Mouse (Mus musculus) adrenal gland, postnatal 36 days (tissue): ENCODE data around the gene Rhoc. TPM values are rescaled to one million over a fixed set of nuclear protein-coding genes. Genes with fewer than 3 reads are reported as not detected.
"Not testable (repeated sequence)": the region's sequence is repeated elsewhere in the genome, so short reads cannot be mapped to it uniquely, and the experiment has no call there.

Experiments used
- DNase-seq, 2 experiments: peaks; one replicate each; pipeline ENCODE4 v3.0.0; 2021; ENCODE audit warnings: mixed read lengths in 1 of 2
- total RNA-seq, 2 experiments: library from RNA; stranded (reverse); gene quantifications; 2 replicates each; pipeline ENCODE4 v1.2.3; 2021

Gene Rhoc
- total RNA-seq, 2 experiments from 2014 or later: 107 to 133 TPM

DNA sequence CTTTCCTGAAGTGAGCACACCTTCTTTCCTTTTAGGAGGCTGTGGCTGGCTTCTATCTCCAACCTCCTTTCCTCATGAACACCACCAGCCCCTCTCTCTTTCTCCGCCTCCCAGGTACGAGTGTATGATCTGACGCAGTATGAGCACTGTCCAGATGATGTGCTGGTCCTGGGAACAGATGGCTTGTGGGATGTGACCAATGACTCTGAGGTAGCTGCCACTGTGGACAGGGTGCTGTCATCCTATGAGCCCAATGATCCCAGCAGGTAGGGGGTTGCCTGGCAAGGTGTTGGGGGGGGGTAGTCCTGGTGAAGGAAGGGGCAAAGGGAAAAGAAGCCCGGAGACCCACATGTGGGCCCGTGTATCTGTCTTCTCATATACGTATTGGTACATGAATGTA, 2.9 kb upstream of the Rhoc start:
- DNase-seq: no peak

GRCm38 (mm10) chr3:104788561-104789311, 561 bp downstream of the Rhoc start:
- DNase-seq: peak; percentile 86 to 92

GRCm38 (mm10) chr3:104789312-104789605, 1.1 kb downstream of the Rhoc start:
- DNase-seq: peak; percentile 20 to 26

DNA sequence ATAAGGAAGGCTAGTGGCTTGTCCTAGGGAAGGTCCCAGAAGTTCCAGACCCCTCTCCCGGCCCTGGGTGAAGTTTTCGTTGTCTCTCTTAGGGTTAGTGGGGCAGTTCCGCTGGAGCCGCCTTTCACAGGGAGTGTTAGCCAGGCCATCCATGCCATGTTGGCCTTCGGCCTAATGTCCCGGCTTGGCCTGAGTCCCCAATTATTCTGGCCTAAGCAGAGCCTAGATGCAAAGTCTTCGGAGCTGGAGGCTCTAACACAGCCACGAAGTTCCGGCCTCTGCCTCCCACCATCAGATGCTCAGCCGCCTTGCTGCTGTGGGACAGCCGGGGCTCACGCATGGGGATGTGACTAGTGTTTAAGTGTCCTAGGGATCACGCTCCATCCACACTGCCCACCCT, 1.6 kb downstream of the Rhoc start:
- DNase-seq: peak; percentile 54 to 60

DNA sequence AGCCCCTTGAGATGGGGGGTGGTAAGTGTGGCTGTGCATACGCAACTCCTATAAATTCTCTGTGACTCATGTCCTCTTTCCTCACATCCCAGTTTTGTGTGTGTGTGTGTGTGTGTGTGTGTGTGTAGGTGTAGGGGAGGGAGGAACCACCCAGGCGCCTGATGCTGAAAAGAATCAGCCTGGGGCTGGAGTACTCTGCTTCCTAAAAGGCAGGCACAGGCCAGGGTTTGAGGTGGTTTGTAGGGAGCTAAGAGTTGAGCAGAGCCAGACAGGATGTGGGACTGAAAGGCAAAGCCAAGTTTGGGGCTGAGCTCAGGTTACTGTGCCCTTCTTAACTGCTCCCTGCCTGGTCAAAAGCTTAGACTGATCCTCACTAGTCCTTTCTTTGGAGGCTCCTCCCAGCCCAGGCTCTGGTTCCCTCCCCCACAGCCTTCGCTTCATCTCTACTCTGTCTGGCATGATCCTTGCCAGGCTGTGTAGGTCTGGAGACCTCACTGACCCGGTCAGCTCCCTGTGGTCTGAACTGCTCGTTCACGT, 2.3 kb downstream of the Rhoc start:
- peak in 1 of 2 experiments; percentile 42 for DNase-seq

DNA sequence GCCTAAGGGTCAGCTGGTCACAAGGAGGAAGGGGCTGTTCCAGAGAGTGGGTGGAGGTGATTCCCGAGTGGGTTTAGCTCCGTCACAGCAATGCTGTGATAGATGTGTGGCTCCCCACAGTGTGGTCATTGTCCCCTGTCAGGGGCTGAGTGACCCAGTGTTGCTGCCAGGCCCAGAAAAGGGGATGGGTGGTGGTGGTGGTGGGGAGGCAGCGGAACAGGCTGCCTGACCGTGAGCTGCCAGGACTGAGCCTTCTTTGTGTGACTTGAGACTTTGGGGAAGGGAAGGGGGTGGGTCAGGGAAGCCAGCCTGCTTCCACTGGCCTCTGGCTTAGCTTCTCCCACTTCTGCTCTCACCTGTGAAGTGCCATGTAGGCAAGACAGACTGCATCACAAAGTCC, 2.8 kb downstream of the Rhoc start:
- DNase-seq: peak in 1 of 2 experiments; percentile 13

DNA sequence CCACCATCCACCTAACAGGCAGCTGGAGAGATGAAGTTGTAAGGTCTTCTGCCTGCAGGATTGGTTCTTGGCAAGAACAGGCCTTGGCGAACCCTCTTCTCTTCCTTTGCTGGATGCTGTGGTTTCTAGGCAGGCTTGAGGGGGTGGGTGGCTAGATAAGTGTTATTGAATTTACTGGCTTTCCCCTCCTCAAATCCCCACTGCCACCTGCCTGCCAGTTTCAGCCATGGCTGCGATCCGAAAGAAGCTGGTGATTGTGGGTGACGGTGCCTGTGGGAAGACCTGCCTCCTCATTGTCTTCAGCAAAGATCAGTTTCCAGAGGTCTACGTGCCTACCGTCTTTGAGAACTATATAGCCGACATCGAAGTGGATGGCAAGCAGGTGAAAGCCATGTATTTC, 3.5 kb downstream of the Rhoc start:
- no peak for DNase-seq

GRCm38 (mm10) chr3:104792360-104793270, 4.4 kb downstream of the Rhoc start:
- no peak for DNase-seq

GRCm38 (mm10) chr3:104793871-104794828, 6.0 kb downstream of the Rhoc start:
- peak; percentile 88 to 92 for DNase-seq

DNA sequence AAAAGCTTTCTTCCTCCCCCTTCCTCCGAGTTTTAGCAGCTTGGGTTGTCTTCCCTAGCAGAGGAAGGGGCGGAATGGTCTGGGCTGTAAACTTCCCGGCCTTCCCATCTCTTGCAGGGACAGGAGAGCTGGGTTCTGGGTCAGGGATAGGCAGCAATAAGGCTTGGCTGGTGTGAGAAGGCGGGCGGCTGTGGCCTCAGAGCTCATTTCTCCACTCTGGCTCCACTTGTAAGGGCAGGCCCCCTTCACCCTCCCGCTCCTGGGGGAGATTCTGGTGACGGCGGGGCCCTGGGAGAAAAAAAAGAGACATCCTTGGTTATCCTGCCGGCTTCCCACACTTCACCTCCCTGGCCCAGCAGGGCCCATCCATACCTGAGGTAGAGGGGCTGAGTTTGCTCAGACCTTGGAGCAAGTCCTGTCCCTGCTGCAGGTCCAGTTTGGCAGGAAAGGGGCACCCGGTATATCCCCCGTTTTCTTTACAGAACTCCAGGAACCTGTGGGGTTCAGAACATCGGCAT, 6.8 kb downstream of the Rhoc start:
- DNase-seq: peak in 1 of 2 experiments; percentile 18

DNA sequence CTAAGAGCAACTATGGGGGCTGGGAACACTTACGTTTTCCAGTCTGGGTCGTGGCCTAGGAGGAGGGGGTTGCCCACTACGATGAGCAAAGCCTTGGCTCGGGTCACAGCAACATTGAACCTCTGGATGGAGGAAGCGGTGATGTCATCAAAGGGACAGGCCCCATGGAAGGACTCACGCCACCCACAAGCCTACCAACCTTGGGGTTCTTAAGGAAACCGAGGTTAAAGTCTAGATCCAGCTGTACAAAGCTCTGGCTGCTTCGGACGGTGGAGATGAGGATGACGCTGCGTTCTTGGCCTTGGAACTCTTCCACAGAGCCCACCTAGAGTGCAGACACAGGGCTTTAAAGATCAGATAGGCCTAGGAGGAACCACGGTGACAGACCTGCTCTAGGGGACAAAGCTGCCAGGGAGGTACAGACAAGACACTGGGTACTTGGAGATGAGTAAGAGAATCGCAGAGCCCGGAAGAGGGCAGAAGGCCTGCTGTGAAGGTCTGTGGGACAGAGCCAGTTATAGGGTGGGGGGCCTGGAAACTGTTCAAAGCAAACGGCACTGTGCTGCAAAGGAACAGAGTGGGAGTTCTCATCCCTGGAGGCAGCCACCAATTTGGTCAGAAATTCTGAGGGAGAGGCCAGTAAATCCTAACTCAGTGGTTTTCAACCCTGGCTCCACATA, 7.6 kb downstream of the Rhoc start:
- peak; percentile 32 to 40 for DNase-seq

- no peak for DNase-seq
Observed at GRCm38 (mm10) chr3:104796430-104797082, 8.4 kb downstream of the Rhoc start.

- DNase-seq: no peak
Observed at GRCm38 (mm10) chr3:104800681-104801080, 12.5 kb downstream of the Rhoc start.

DNA sequence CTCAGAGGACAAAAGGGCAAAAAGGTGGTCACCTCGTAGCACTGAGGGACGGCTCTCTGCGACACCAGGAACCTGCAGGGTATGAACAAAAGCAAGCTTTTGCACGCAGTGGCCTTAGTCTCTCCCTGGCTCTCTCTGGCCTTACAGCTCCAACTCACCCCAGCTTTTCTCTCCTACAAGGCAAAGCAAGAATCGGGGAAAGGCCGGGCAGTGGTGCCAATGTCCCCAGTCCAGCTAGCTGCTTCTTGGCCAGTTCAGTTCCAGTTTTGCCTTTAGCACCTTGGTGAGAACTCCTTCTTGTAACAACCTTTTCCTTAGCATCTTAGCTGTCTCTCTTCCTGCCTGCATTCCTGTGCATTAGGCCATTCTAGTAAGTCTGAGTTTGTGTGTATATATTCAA, 13.3 kb downstream of the Rhoc start:
- DNase-seq: no peak

DNA sequence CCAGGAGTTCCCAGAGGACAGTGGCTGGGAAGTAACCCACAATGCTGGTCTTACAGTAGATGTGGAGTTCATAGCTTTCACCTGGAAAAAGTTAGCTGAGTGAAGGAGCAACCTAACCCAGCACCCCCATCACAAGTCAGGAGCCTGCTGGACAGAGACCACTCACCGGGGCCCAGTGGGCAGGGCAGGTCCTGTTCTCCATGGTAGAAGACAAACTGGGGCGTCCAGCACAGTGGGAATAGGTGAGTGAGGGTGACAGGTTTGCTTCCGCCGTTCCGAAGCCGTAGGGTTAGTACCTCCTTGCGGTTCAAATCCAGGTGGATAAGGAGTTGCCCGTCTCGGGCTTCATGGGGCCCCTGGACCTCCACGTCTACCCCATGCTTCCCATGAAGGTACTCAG, 16.1 kb downstream of the Rhoc start:
- DNase-seq: no peak

DNA sequence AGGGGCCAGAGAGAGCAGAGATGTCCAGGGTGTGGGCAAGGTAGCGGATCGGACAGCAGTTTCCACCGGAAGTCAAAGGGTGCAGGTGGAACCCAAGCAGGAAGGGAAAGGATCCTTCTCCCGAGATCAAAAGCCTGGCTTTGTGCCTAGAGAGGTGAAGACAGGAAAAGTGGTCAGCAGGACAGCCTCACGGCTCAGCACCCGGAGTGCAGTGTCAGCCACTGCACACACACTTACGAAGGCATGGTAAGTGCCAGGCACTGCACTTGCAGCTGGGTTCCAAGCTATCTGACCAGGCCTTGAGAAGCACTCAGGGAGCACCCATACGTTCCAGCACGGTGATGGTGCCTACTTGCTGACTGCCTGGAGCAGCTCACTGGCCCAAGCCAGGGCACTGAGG, 17.4 kb downstream of the Rhoc start:
- no peak for DNase-seq

DNA sequence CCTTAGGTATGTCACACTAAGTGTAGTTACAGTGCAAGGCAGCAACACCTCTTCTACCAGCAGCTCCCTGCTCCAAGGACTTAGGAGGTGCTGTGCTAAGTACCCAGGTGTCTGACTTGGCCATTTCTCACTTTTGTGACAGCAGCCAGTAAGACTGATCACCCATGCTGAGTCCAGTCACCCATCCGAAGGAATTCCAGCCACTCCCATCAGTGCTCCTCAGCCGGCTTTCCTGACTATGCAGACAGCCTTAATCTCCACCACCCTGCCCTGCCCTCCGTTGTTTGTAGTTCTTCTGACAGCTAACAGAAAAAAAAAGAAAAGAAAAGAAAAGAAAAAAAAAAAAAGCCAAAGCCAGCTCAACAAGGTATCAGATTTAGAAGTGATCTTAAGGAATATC, 23.6 kb downstream of the Rhoc start:
- DNase-seq: no peak

GRCm38 (mm10) chr3:104812254-104812653, 24.1 kb downstream of the Rhoc start:
- DNase-seq: no peak

DNA sequence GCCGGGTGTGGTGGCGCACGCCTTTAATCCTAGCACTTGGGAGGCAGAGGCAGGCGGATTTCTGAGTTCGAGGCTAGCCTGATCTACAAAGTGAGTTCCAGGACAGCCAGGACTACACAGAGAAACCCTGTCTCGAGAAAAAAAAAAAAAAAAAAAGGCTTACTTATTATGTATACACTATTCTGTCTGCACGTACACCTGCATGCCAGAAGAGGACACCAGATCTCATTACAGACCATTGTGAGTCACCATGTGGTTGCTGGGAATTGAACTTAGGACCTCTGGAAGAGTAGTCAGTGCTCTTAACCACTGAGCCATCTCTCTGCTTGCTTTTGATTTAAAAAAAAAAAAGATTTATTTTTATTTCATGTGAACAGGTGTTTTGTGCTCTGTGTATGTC, 25.1 kb downstream of the Rhoc start:
- not testable (repeated sequence) for DNase-seq

DNA sequence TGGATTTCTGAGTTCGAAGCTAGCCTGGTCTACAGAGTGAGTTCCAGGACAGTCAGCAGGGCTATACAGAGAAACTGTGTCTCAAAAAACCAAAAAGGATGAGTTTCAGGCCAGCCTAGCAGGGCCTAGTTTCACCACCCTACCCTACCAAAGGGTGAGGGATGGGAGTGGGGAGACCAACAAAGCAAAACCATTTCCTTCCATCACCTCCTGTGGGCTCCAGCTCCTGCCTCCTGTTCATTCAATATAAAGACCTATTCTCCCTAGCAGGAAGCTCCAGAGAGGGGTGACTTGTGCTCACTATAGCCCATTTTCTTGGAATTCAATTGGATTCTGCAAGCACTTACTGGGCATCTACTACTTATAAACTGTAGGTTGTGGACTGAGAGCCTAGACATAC, 26.6 kb downstream of the Rhoc start:
- no peak for DNase-seq

- DNase-seq: no peak
Observed at GRCm38 (mm10) chr3:104815346-104815745, 27.2 kb downstream of the Rhoc start.
